In genomic region chr4:10804735-10805134, GRCm38 (mm10) we compare ENCODE assay signal across 17 mouse cellular contexts.
A peak's percentile ranks its signal among the peaks of the same experiment; 100 is the strongest.
DNase-seq lines count a peak whose midpoint lies in the region; ATAC-seq and TF ChIP-seq lines count a peak whose summit lies in the region.
"Had no signal": no experiment of that assay in that cellular context is flagged by ENCODE, and none has a peak within 500 bp of the region (broad histone marks: within the 10 kb centered on the region; RNA-seq: fewer than 3 reads in every experiment).

No protein-coding gene starts in this region.

- no peak overlapping the region for H3K27ac ChIP-seq in heart, embryonic 12.5 days (ENCODE audit: poor library complexity, severe bottlenecking)
- H3K27ac ChIP-seq in midbrain, postnatal 0 days (ENCODE audit: low read depth, low read length): no peak overlapping the region
- no peak overlapping the region for H3K27ac ChIP-seq in midbrain, embryonic 13.5 days
- H3K27ac ChIP-seq: hindbrain, embryonic 12.5 days; midbrain, embryonic 15.5 days; neural tube, embryonic 13.5 days; stomach, embryonic 15.5 days had no signal

- no peak overlapping the region for H3K4me2 ChIP-seq in heart, embryonic 12.5 days
- H3K4me2 ChIP-seq in midbrain, postnatal 0 days (ENCODE audit: low read depth, low read length, poor library complexity, severe bottlenecking): no peak overlapping the region
- H3K4me2 ChIP-seq in midbrain, embryonic 13.5 days (replicated peaks): no peak overlapping the region
- H3K4me2 ChIP-seq: heart, embryonic 11.5 days; hindbrain, embryonic 12.5 days; midbrain, embryonic 15.5 days; neural tube, embryonic 13.5 days; stomach, embryonic 15.5 days had no signal

- H3K9ac ChIP-seq in heart, embryonic 12.5 days: no peak overlapping the region
- H3K9ac ChIP-seq in midbrain, postnatal 0 days (replicated peaks; ENCODE audit: low read length, poor library complexity, severe bottlenecking): no peak overlapping the region
- no peak overlapping the region for H3K9ac ChIP-seq in midbrain, embryonic 13.5 days (replicated peaks)
- H3K9ac ChIP-seq: hindbrain, embryonic 12.5 days; midbrain, embryonic 15.5 days; neural tube, embryonic 13.5 days; stomach, embryonic 15.5 days had no signal

- H3K4me1 ChIP-seq in heart, embryonic 12.5 days (replicated peaks): no peaks in the 10 kb centered on the region
- H3K4me1 ChIP-seq in midbrain, postnatal 0 days (ENCODE audit: insufficient read depth, low read length): no peaks in the 10 kb centered on the region
- H3K4me1 ChIP-seq in midbrain, embryonic 13.5 days (replicated peaks): no peaks in the 10 kb centered on the region
- H3K4me1 ChIP-seq: hindbrain, embryonic 12.5 days; midbrain, embryonic 15.5 days; stomach, embryonic 15.5 days had no signal

- in situ Hi-C loops in Patski (cut with MboI; ENCODE audit: low pct_unique_long_range_greater_than_20kb): no loop called here

- DNase-seq in heart, adult 11 months: peak; percentile 10
- no peak for DNase-seq in midbrain, postnatal 0 days (ENCODE audit: low spot score)
- no peak for DNase-seq in Patski (ENCODE audit: low read depth, low spot score)
- peak; percentile 73 for DNase-seq in naive thymus-derived CD4-positive, alpha-beta T cell, adult 2 months (ENCODE audit: low read depth)
- no peak for DNase-seq in frontal cortex, postnatal 14 days (ENCODE audit: low spot score in 2 of 2)
- DNase-seq in gastrocnemius, adult 8-10 months (ENCODE audit: low spot score in 2 of 2): no peak
- DNase-seq: adrenal gland, postnatal 14 days; cerebellum, postnatal 36 days; kidney, adult 9 months; liver had no signal

- CTCF ChIA-PET in Patski (lab: Charles Lee): interaction anchor here (1.1 kb wide), 1 partner anchor 30 kb away, joined by 4 read pairs; no protein-coding TSS in a partner anchor

- 6% methylated on average over 1 of the region's 1 CpGs for WGBS in heart, embryonic 12.5 days
- 28% methylated on average over 1 of the region's 1 CpGs for WGBS in midbrain, postnatal 0 days
- whole genome bisulfite sequencing in midbrain, embryonic 13.5 days: 22% methylated on average over 1 of the region's 1 CpGs

- peak; percentile 19; the same call in 1 of the 2 replicates for TF ChIP-seq CTCF in midbrain, postnatal 0 days (IDR thresholded peaks at IDR 0.05)
- TF ChIP-seq CTCF in Patski (IDR thresholded peaks at IDR 0.05): peak; percentile 31

- no peak overlapping the region for H3K4me3 ChIP-seq in heart, embryonic 12.5 days
- H3K4me3 ChIP-seq in midbrain, postnatal 0 days (ENCODE audit: low read depth, low read length): no peak overlapping the region
- H3K4me3 ChIP-seq in midbrain, embryonic 13.5 days (replicated peaks): no peak overlapping the region
- H3K4me3 ChIP-seq: hindbrain, embryonic 12.5 days; midbrain, embryonic 15.5 days; neural tube, embryonic 13.5 days; stomach, embryonic 15.5 days had no signal

- POLR2A ChIA-PET in Patski (lab: Charles Lee): no interaction called here

- no peaks in the 10 kb centered on the region for H3K36me3 ChIP-seq in heart, embryonic 12.5 days
- no peaks in the 10 kb centered on the region for H3K36me3 ChIP-seq in midbrain, postnatal 0 days (ENCODE audit: insufficient read depth, low read length)
- H3K36me3 ChIP-seq in midbrain, embryonic 13.5 days: no peaks in the 10 kb centered on the region
- H3K36me3 ChIP-seq: hindbrain, embryonic 12.5 days; midbrain, embryonic 15.5 days; neural tube, embryonic 13.5 days; stomach, embryonic 15.5 days had no signal

- ATAC-seq in heart, embryonic 12.5 days (ENCODE audit: insufficient number of reproducible peaks, low FRiP score): no peak
- ATAC-seq in midbrain, postnatal 0 days (ENCODE audit: low FRiP score): no peak
- no peak for ATAC-seq in midbrain, embryonic 13.5 days
- ATAC-seq in Patski: no peak
- ATAC-seq: midbrain, embryonic 15.5 days had no signal

- no peaks in the 10 kb centered on the region for H3K27me3 ChIP-seq in heart, embryonic 12.5 days (replicated peaks)
- no peaks in the 10 kb centered on the region for H3K27me3 ChIP-seq in midbrain, postnatal 0 days (ENCODE audit: insufficient read depth, low read length)
- no peaks in the 10 kb centered on the region for H3K27me3 ChIP-seq in midbrain, embryonic 13.5 days
- H3K27me3 ChIP-seq in Patski: no peaks in the 10 kb centered on the region
- H3K27me3 ChIP-seq: hindbrain, embryonic 12.5 days; midbrain, embryonic 15.5 days; neural tube, embryonic 13.5 days; stomach, embryonic 15.5 days had no signal

- no peaks in the 10 kb centered on the region for H3K9me3 ChIP-seq in heart, embryonic 12.5 days (replicated peaks)
- H3K9me3 ChIP-seq in midbrain, postnatal 0 days (ENCODE audit: low read length): no peaks in the 10 kb centered on the region
- H3K9me3 ChIP-seq in midbrain, embryonic 13.5 days: no peaks in the 10 kb centered on the region
- H3K9me3 ChIP-seq: hindbrain, embryonic 12.5 days; midbrain, embryonic 15.5 days; neural tube, embryonic 13.5 days; stomach, embryonic 15.5 days had no signal

Comparison
In these comparisons a context has a peak if more than half of its experiments do, and no peak if none do; other contexts are left out.
1. DNase-seq: peak in heart, adult 11 months (single experiment) and naive thymus-derived CD4-positive, alpha-beta T cell, adult 2 months (single experiment); none in midbrain, postnatal 0 days (single experiment), Patski (single experiment), frontal cortex, postnatal 14 days (0 of 2) and gastrocnemius, adult 8-10 months (0 of 2).